Mouse (Mus musculus) ES-Bruce4 (cell line): ENCODE data around the gene Wdr18. TPM values are rescaled to one million over a fixed set of nuclear protein-coding genes. Genes with fewer than 3 reads are reported as not detected.
A peak's percentile ranks its signal among the peaks of the same experiment; 100 is the strongest.

Source experiments
- H3K27ac ChIP-seq: 2 replicates; pipeline ENCODE4 v1.5.1; 2012; ENCODE audit warnings: low read length, inconsistent platforms; ENCODE audit not compliant: insufficient read depth
- H3K27me3 ChIP-seq: 2 replicates; pipeline ENCODE4 v1.6.1; 2012; ENCODE audit warnings: mild to moderate bottlenecking, low read length, inconsistent platforms; ENCODE audit not compliant: control insufficient read depth, poor library complexity, insufficient read depth, severe bottlenecking
- H3K36me3 ChIP-seq: 2 replicates; pipeline ENCODE4 v1.6.1; 2012; ENCODE audit warnings: inconsistent platforms, mild to moderate bottlenecking, low read length, moderate library complexity; ENCODE audit not compliant: control insufficient read depth, poor library complexity, insufficient read depth, severe bottlenecking
- H3K4me1 ChIP-seq: one replicate; pipeline ENCODE4 v1.8.1; 2011; ENCODE audit warnings: low read length; ENCODE audit not compliant: control insufficient read depth, insufficient read depth
- H3K4me3 ChIP-seq: 2 replicates; pipeline ENCODE4 v1.5.1; 2011; ENCODE audit warnings: low read depth, mild to moderate bottlenecking, low read length
- H3K9ac ChIP-seq: 2 replicates; pipeline ENCODE4 v1.6.1; 2012; ENCODE audit warnings: low read depth, mild to moderate bottlenecking, inconsistent platforms; ENCODE audit not compliant: poor library complexity, severe bottlenecking
- H3K9me3 ChIP-seq: replicated peaks from 2 replicates; pipeline ENCODE4 v1.6.1; 2012; ENCODE audit warnings: mild to moderate bottlenecking, low read length, inconsistent platforms; ENCODE audit not compliant: control insufficient read depth, poor library complexity, insufficient read depth, severe bottlenecking
- CTCF ChIP-seq: IDR thresholded peaks from one replicate; pipeline ENCODE4 v1.8.1; 2011; ENCODE audit warnings: low read depth, low read length
- EP300 ChIP-seq: IDR thresholded peaks from 2 replicates; pipeline ENCODE4 v1.6.1; 2011; ENCODE audit warnings: low read depth, low read length; ENCODE audit not compliant: insufficient read depth
- POLR2A ChIP-seq: IDR thresholded peaks from one replicate; pipeline ENCODE4 v1.8.1; 2011; ENCODE audit warnings: low read length; ENCODE audit not compliant: insufficient read depth
- polyA plus RNA-seq: library from polyadenylated mRNA; stranded (reverse); fragments of >200 nt; gene quantifications from 2 replicates; pipeline ENCODE4 v1.2.4, GENCODE M21; 2011; ENCODE audit warnings: low read depth; ENCODE audit not compliant: missing spikeins, insufficient read depth, insufficient read length

Gene Wdr18
- polyA plus RNA-seq, 1 experiment: 55.3 TPM

DNA sequence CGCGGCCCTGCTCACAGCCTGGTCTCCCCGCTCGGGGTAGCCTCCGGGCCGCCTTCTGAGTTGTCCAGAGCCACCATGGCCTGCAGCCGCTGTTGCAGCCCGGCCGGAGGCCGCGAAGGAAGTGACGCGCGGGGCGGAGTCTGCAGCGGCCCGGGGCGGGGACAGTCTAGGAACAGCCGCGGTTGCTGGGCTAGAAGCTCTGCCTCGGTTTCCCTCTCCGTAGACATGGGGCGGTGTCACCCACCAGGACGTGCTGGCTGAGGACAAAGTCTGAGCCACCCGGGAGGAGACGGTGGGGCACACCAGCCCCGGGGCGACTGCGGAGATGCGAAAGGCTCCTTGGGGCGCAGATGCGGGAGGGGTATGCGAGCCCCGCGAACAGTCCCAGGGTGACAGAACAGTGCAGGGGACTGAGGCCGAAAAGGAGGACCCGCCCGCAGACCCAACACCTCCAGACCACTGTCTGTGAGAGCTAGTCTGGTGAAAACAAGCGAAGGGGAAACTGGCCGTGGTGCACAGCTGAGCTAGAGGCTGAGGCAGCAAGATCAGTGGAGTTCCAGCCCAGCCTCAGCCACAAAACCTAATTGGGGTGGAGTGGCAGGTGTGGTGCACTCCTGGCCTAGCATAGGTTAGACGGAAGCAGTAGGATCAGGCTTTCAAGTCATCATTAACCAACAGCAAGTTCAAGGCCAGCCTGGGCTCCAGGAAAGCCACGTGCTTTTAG lies 43.0 kb upstream of the Wdr18 start, which contains the start of gene Kiss1r:
Kiss1r (plus strand) TSS at position 164 of the 724 bp plus-strand sequence.
- Histone ChIP-seq H3K4me1 (peaks cover 7% of the 10 kb centered on the region), H3K9ac (peak within 1 kb of the TSS; percentile 73), H3K27ac (no peak within 1 kb of the TSS), H3K9me3 (no peaks in the 10 kb centered on the region), H3K27me3 (no peaks in the 10 kb centered on the region), H3K36me3 (no peaks in the 10 kb centered on the region), H3K4me3 (peak within 1 kb of the TSS; percentile 74)
- peak; percentile 34 for TF ChIP-seq POLR2A
- no peak for TF ChIP-seq EP300
- no peak for TF ChIP-seq CTCF

DNA sequence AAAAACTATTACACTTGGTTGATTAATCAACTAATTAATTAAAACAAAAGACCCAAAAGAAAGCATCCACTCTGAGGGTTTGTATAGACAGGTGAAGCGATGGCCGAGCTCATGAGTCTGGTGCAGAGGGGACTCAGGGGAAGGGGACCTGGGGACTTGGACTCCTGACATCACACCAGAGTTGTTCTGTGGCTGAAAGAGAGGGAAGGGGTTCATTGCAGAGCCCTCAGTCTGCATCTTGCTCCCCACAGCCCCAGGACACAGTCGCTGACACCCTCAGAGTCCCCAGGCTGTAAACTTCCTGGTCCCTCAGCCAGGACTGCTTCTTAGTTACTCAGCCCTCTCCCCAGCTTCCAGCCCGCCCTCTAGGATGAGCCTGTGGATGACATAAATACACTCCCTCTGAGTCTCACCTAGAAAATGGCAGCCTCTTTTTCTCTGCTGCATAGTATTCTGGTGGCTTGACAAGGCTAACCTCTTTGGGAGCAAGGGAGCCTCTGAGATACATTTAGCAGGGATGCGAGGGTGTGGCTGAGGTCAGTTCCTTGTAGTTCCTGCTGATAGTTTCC lies 42.3 kb upstream of the Wdr18 start:
- Histone ChIP-seq H3K9me3 (no peaks in the 10 kb centered on the region), H3K27ac (no peak overlapping the region), H3K36me3 (no peaks in the 10 kb centered on the region), H3K9ac (no peak overlapping the region; the same call in 1 of the 2 replicates), H3K27me3 (no peaks in the 10 kb centered on the region), H3K4me1 (peaks cover 7% of the 10 kb centered on the region), H3K4me3 (no peak overlapping the region)
- TF ChIP-seq CTCF (no peak), EP300 (no peak), POLR2A (no peak)

DNA sequence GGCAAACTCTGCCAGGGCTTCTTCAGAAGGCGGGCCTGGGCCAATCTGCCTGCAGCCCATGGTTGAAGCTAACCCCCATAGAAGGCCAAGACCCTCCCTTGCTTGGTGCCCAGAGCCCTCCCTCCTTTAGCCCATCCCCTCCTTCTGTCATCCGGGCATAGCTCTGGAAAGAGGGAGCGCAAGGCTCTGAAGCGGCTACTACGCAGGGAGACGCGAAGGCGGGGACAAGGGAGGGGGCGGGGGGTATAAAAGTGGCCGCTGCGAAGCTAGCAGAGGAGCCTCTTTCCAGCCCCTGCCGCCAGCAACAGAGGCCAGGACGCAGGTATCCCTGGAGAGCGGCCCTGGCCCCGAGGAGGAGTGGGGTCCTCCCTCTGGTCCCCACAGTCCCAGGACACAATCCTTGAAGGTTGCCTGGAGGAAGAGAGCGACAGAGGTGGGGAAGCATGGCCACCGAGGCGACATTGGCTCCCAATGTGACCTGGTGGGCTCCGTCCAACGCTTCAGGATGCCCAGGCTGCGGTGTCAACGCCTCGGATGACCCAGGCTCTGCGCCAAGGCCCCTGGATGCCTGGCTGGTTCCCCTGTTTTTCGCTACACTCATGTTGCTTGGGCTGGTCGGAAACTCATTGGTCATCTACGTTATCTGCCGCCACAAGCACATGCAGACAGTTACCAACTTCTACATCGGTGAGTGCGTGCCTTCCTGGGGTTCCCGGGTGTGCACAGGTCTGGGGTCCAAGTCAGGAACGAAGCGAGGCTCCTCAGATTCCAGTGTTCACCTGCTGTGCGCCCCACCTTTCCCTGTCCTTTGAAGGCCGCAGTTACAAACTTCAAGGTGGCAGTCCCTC lies 41.5 kb upstream of the Wdr18 start:
- H3K36me3 ChIP-seq: no peaks in the 10 kb centered on the region
- TF ChIP-seq EP300: no peak
- no peak for TF ChIP-seq CTCF
- TF ChIP-seq POLR2A: no peak
- no peaks in the 10 kb centered on the region for H3K9me3 ChIP-seq
- H3K27me3 ChIP-seq: no peaks in the 10 kb centered on the region
- peaks cover 7% of the 10 kb centered on the region for H3K4me1 ChIP-seq
- H3K27ac ChIP-seq: no peak overlapping the region
- no peak overlapping the region for H3K9ac ChIP-seq
- peak overlapping the region; percentile 3; the same call in 1 of the 2 replicates for H3K4me3 ChIP-seq

DNA sequence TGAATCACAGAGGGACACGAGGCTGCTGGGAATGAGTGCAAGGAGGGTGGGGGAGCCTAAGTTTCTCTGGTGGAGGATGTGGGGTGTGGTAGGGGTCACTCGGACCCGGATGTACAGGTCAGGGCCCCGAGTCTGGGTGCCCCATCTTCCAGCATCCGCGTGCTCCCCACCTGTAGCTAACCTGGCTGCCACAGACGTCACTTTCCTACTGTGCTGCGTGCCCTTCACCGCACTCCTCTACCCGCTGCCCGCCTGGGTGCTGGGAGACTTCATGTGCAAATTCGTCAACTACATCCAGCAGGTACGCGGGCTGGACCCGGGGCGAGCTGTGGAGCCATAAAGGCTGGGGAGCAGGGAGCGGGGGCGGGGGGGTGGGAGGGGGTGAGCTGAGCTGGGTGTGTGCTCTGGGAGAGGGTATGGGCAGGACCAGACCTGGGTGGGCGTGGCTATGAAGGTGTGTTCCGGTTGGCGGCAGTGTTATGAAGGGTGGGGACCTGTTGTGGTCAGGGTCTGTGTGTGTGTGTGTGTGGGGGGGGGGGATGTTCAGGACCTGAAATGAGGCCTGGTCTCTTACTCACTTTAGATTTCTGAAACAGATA lies 40.6 kb upstream of the Wdr18 start:
- Histone ChIP-seq H3K36me3 (no peaks in the 10 kb centered on the region), H3K9me3 (no peaks in the 10 kb centered on the region), H3K4me1 (peaks cover 7% of the 10 kb centered on the region), H3K9ac (no peak overlapping the region), H3K27me3 (no peaks in the 10 kb centered on the region), H3K27ac (no peak overlapping the region), H3K4me3 (peak overlapping the region; percentile 64)
- no peak for TF ChIP-seq EP300
- TF ChIP-seq POLR2A: no peak
- no peak for TF ChIP-seq CTCF

DNA sequence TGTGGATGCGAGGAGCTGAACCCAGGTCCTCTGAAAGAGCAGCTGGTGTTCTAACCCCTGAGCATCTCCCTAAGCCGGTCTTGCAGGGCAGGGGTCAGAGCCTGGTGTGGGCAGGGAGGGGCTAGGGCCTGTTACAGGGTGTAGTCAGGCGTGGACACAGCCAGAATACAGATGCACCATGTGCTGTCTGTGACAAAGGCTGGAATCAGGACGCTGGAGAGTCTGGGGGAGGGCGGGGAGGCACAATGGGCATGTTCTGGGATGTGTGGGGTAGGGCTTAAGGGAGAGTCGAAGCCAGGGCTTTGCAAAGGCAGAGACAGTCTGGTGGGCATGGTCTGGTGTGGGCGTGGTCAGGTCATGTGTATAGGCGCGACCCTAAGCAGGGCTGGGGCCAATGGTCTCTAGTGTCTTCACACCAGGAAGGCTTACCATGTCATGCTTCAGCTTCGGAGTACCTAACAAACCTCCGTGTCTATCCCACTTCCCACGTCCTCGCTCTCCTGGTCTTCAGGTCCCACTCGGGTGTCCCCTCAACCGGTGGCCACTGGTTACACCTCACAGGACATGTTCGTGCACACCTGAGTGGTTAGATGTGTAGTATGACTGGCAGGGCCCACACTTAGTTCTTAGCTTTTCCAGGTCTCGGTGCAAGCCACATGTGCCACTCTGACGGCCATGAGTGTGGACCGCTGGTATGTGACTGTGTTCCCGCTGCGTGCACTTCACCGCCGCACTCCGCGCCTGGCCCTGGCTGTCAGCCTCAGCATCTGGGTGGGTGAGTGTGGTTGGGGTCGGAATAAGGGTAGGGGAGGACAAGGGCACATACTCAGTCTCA lies 39.7 kb upstream of the Wdr18 start:
- Histone ChIP-seq H3K27ac (no peak overlapping the region), H3K36me3 (no peaks in the 10 kb centered on the region), H3K9me3 (no peaks in the 10 kb centered on the region), H3K4me1 (peaks cover 7% of the 10 kb centered on the region), H3K27me3 (no peaks in the 10 kb centered on the region), H3K9ac (no peak overlapping the region), H3K4me3 (peak overlapping the region; percentile 22; the same call in 1 of the 2 replicates)
- TF ChIP-seq POLR2A: no peak
- no peak for TF ChIP-seq EP300
- no peak for TF ChIP-seq CTCF
